Mouse (Mus musculus): Measurements from ENCODE around the gene Lims1. TPM values are rescaled to one million over a fixed set of nuclear protein-coding genes. Genes with fewer than 3 reads are reported as not detected.

The Lims1 gene
- total and polyA plus RNA-seq, 3 experiments = 40.4 to 74.7 (median 40.7) TPM

DNA sequence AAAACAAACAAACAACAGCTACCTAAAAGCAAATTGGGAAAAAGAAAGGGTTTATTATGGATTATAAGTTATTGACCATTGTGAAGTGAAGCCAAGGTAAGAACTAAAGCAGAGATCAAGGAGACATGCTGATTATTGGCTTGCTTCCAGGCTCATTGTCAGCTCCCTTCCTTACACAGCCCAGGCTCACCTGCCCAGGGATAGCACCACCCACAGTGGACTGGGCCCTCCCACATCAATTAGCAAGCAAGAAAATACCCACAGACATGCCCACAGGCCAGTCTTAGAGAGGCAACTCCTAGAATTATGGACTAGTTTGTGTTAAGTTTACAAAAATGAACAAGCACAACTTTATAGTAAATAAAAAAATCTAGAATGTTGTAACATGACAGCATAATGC is 89.6 kb downstream of the Lims1 start:
- dilution Hi-C loops (cut with MboI; ENCODE audit: extremely low pct_ligation_motif_present, extremely low pct_unique_long_range_greater_than_20kb, low sequenced_read_pairs) = no loop called here
- Histone ChIP-seq H3K36me3 (replicated peaks in 1 of 2; ENCODE audit: control insufficient read depth in 1 of 2, insufficient read depth in 1 of 2, low read length in 1 of 2) (peaks cover 61 to 92% of the 10 kb centered on the region in 2 experiments), H3K9ac (ENCODE audit: insufficient read depth, low read depth) (no peak overlapping the region), H3K4me3 (replicated peaks in 1 of 3; ENCODE audit: low read depth in 2 of 3, low read length in 2 of 3, poor library complexity in 1 of 3) (no peak overlapping the region), H3K27me3 (replicated peaks) (no peaks in the 10 kb centered on the region), H3K9me3 (replicated peaks; ENCODE audit: low read length) (no peaks in the 10 kb centered on the region), H3K4me2 (ENCODE audit: insufficient read depth, low read depth, poor library complexity, severe bottlenecking) (no peak overlapping the region), H3K27ac (ENCODE audit: insufficient read depth, low read depth) (no peak overlapping the region), H3K4me1 (ENCODE audit: control insufficient read depth in 1 of 2, insufficient read depth in 2 of 2) (no peaks in the 10 kb centered on the region), H3K79me2 (replicated peaks; ENCODE audit: control insufficient read depth, extremely low read depth, insufficient read depth, poor library complexity, severe bottlenecking) (no peaks in the 10 kb centered on the region)
- in situ Hi-C loops (cut with MboI; ENCODE audit: low pct_ligation_motif_present, low pct_unique_long_range_greater_than_20kb, low sequenced_read_pairs) = no loop called here
- TF ChIP-seq USF1 (IDR thresholded peaks at IDR 0.05; ENCODE audit: low read depth, low read length) = no peak
- TF ChIP-seq JUN (IDR thresholded peaks at IDR 0.05; ENCODE audit: insufficient read depth, low read depth, low read length) = no peak
- no peak for TF ChIP-seq CHD1 (IDR thresholded peaks at IDR 0.05; ENCODE audit: low read depth, low read length)
- no peak for TF ChIP-seq TBP (conservative IDR thresholded peaks at IDR 0.05; ENCODE audit: low read depth, low read length)
- TF ChIP-seq CTCF (conservative IDR thresholded peaks at IDR 0.05 in 1 of 2, IDR thresholded peaks at IDR 0.05 in 1 of 2; ENCODE audit: low read depth in 2 of 2, low read length in 2 of 2) = no peak
- no peak for TF ChIP-seq KAT2A (IDR thresholded peaks at IDR 0.05; ENCODE audit: insufficient replicate concordance, low read length)
- no peak for TF ChIP-seq NRF1 (IDR thresholded peaks at IDR 0.05; ENCODE audit: low read depth, low read length)
- TF ChIP-seq IRF4 (IDR thresholded peaks at IDR 0.05; ENCODE audit: low read depth, low read length) = no peak
- TF ChIP-seq NELFE (IDR thresholded peaks at IDR 0.05; ENCODE audit: low read depth, low read length) = no peak
- no peak for DNase-seq (ENCODE audit: extremely low read depth)

DNA sequence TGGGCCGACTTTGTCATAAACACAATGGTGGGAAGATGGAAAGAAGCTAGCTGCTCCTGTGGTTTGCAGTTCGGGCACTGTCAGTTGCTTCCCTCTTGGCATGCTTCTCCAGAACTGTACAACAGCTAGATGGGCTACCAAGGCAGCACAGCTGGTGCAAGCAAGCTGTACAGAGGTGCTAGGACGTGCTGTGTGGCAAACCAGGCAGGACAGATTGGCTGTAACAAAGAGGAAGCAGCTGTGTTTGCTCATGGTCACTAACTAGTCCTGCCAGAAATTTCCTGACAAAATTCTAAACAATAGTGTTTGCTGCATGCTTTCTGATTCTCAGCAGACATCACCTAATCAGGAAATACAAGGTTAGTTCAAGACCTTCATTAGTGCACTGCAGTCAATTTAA is 93.4 kb downstream of the Lims1 start:
- dilution Hi-C loops (cut with MboI; ENCODE audit: extremely low pct_ligation_motif_present, extremely low pct_unique_long_range_greater_than_20kb, low sequenced_read_pairs) = no loop called here
- Histone ChIP-seq H3K36me3 (replicated peaks in 1 of 2; ENCODE audit: control insufficient read depth in 1 of 2, insufficient read depth in 1 of 2, low read length in 1 of 2) (peaks cover 39 to 90% of the 10 kb centered on the region in 2 experiments), H3K9me3 (replicated peaks; ENCODE audit: low read length) (no peaks in the 10 kb centered on the region), H3K9ac (ENCODE audit: insufficient read depth, low read depth) (no peak overlapping the region), H3K27ac (ENCODE audit: insufficient read depth, low read depth) (no peak overlapping the region), H3K4me3 (replicated peaks in 1 of 3; ENCODE audit: low read depth in 2 of 3, low read length in 2 of 3, poor library complexity in 1 of 3) (no peak overlapping the region), H3K4me2 (ENCODE audit: insufficient read depth, low read depth, poor library complexity, severe bottlenecking) (no peak overlapping the region), H3K27me3 (replicated peaks) (no peaks in the 10 kb centered on the region), H3K4me1 (ENCODE audit: control insufficient read depth in 1 of 2, insufficient read depth in 2 of 2) (peaks cover 0 to 3% of the 10 kb centered on the region in 2 experiments; a peak in 1 of 4 replicates), H3K79me2 (replicated peaks; ENCODE audit: control insufficient read depth, extremely low read depth, insufficient read depth, poor library complexity, severe bottlenecking) (0 out of 2 replicates have a peak, but pooled peaks cover 3% of the 10 kb centered on the region)
- no peak for DNase-seq (ENCODE audit: extremely low read depth)
- in situ Hi-C loops (cut with MboI; ENCODE audit: low pct_ligation_motif_present, low pct_unique_long_range_greater_than_20kb, low sequenced_read_pairs) = no loop called here
- TF ChIP-seq POLR2AphosphoS2 (IDR thresholded peaks at IDR 0.05; ENCODE audit: low read depth, low read length) (no peak), POLR2A (IDR thresholded peaks at IDR 0.05; ENCODE audit: low read depth, low read length) (no peak)

DNA sequence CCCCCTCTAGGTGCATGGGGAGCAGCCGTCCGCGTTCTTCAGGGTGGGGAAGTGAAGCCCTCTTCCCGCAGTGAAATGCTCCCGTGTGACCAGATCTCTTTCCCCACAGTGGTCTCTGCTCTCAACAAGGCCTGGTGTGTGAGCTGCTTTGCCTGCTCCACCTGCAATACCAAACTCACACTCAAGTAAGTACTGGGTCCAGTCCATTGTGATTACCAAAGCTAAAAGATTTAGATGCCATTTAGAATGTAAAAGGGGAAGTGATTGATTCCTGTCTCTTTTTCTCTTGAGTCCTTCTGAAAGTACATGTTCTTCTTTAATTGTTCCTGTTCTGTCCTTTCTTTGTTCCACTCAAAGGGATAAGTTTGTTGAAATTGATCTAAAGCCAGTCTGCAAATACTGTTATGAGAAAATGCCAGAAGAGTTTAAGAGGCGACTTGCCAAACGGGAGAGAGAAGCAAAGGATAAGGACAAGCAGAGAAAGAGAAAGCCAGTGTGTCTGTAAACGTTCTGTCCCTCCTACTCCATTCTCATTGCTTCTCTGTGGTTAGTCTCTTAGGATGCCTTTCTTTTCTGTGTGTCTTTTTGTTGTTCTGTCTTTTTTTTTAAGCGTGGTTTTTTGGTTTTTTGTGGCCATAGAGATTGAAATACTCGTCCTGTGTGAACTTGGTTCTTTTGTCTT is 95.2 kb downstream of the Lims1 start:
- TF ChIP-seq UBTF (IDR thresholded peaks at IDR 0.05; ENCODE audit: low read depth, low read length) (no peak), HCFC1 (IDR thresholded peaks at IDR 0.05; ENCODE audit: low read depth, low read length) (no peak), EP300 (IDR thresholded peaks at IDR 0.05; ENCODE audit: low read length) (no peak), BHLHE40 (IDR thresholded peaks at IDR 0.05; ENCODE audit: low read depth, low read length) (no peak), CTCF (conservative IDR thresholded peaks at IDR 0.05 in 1 of 2, IDR thresholded peaks at IDR 0.05 in 1 of 2; ENCODE audit: low read depth in 2 of 2, low read length in 2 of 2) (no peak), JUND (conservative IDR thresholded peaks at IDR 0.05; ENCODE audit: low read depth, low read length) (no peak), ZKSCAN1 (IDR thresholded peaks at IDR 0.05; ENCODE audit: borderline replicate concordance, low read depth, low read length) (no peak), ELF1 (IDR thresholded peaks at IDR 0.05; ENCODE audit: low read depth, low read length) (no peak), TBP (conservative IDR thresholded peaks at IDR 0.05; ENCODE audit: low read depth, low read length) (no peak), SIN3A (IDR thresholded peaks at IDR 0.05; ENCODE audit: low read length) (no peak), ZMIZ1 (IDR thresholded peaks at IDR 0.05; ENCODE audit: low read depth, low read length) (no peak), USF1 (IDR thresholded peaks at IDR 0.05; ENCODE audit: low read depth, low read length) (no peak), MEF2A (IDR thresholded peaks at IDR 0.05; ENCODE audit: borderline replicate concordance, low read depth, low read length) (no peak), E2F4 (IDR thresholded peaks at IDR 0.05; ENCODE audit: insufficient replicate concordance, low read depth, low read length) (no peak), TCF12 (IDR thresholded peaks at IDR 0.05; ENCODE audit: low read depth, low read length) (no peak), MXI1 (IDR thresholded peaks at IDR 0.05; ENCODE audit: low read depth, low read length) (no peak), MYC (IDR thresholded peaks at IDR 0.05; ENCODE audit: low read depth, low read length) (no peak), NRF1 (IDR thresholded peaks at IDR 0.05; ENCODE audit: low read depth, low read length) (no peak)
- no peaks in the 10 kb centered on the region for H3K27me3 ChIP-seq (replicated peaks)
- no peaks in the 10 kb centered on the region for H3K9me3 ChIP-seq (replicated peaks; ENCODE audit: low read length)
- peaks cover 0 to 3% of the 10 kb centered on the region in 2 experiments; a peak in 1 of 4 replicates for H3K4me1 ChIP-seq (ENCODE audit: control insufficient read depth in 1 of 2, insufficient read depth in 2 of 2)
- H3K79me2 ChIP-seq (replicated peaks; ENCODE audit: control insufficient read depth, extremely low read depth, insufficient read depth, poor library complexity, severe bottlenecking) = 0 out of 2 replicates have a peak, but pooled peaks cover 3% of the 10 kb centered on the region
- in situ Hi-C loops (cut with MboI; ENCODE audit: low pct_ligation_motif_present, low pct_unique_long_range_greater_than_20kb, low sequenced_read_pairs) = no loop called here
- peak; percentile 9 for DNase-seq (ENCODE audit: extremely low read depth)
- H3K4me2 ChIP-seq (ENCODE audit: insufficient read depth, low read depth, poor library complexity, severe bottlenecking) = no peak overlapping the region
- no peak overlapping the region for H3K4me3 ChIP-seq (replicated peaks in 1 of 3; ENCODE audit: low read depth in 2 of 3, low read length in 2 of 3, poor library complexity in 1 of 3)
- peaks cover 39 to 89% of the 10 kb centered on the region in 2 experiments for H3K36me3 ChIP-seq (replicated peaks in 1 of 2; ENCODE audit: control insufficient read depth in 1 of 2, insufficient read depth in 1 of 2, low read length in 1 of 2)
- no peak overlapping the region for H3K9ac ChIP-seq (ENCODE audit: insufficient read depth, low read depth)
- H3K27ac ChIP-seq (ENCODE audit: insufficient read depth, low read depth) = no peak overlapping the region
- dilution Hi-C loops (cut with MboI; ENCODE audit: extremely low pct_ligation_motif_present, extremely low pct_unique_long_range_greater_than_20kb, low sequenced_read_pairs) = no loop called here
